Mouse (Mus musculus): Measurements from ENCODE around the gene Prtg.

The Prtg gene

GRCm38 (mm10) chr9:72806731-72807419, at the start of gene Prtg:
TSS of gene Prtg (plus strand) at chr9:72806874.
- DNase-seq, result no peak

- no peak for DNase-seq
These were observed 49.5 kb upstream of the Prtg start for GRCm38 (mm10) chr9:72757143-72757542.

- no peak for DNase-seq
These were observed 48.0 kb upstream of the Prtg start for GRCm38 (mm10) chr9:72758705-72759131.

- peak; percentile 8 for DNase-seq
These were observed 43.5 kb upstream of the Prtg start for GRCm38 (mm10) chr9:72763050-72763718.

- peak; percentile 65 for DNase-seq
These were observed 39.8 kb upstream of the Prtg start for GRCm38 (mm10) chr9:72766789-72767349.

GRCm38 (mm10) chr9:72775022-72775421, 31.7 kb upstream of the Prtg start:
- DNase-seq, result no peak

GRCm38 (mm10) chr9:72779004-72779403, 27.7 kb upstream of the Prtg start:
- no peak for DNase-seq

GRCm38 (mm10) chr9:72779733-72780132, 26.9 kb upstream of the Prtg start:
- DNase-seq, result no peak

GRCm38 (mm10) chr9:72780694-72781093, 26.0 kb upstream of the Prtg start:
- no peak for DNase-seq

- DNase-seq, result no peak
These were observed 25.2 kb upstream of the Prtg start for GRCm38 (mm10) chr9:72781466-72781865.

GRCm38 (mm10) chr9:72782121-72782520, 24.6 kb upstream of the Prtg start:
- DNase-seq, result no peak

- no peak for DNase-seq
These were observed 18.9 kb upstream of the Prtg start for GRCm38 (mm10) chr9:72787732-72788131.

- no peak for DNase-seq
These were observed 16.0 kb upstream of the Prtg start for GRCm38 (mm10) chr9:72790530-72791212.

GRCm38 (mm10) chr9:72791213-72791582, 15.5 kb upstream of the Prtg start:
- DNase-seq, result peak; percentile 10

- DNase-seq, result peak; percentile 14
These were observed 15.0 kb upstream of the Prtg start for GRCm38 (mm10) chr9:72791681-72792080.

GRCm38 (mm10) chr9:72795243-72795642, 11.4 kb upstream of the Prtg start:
- DNase-seq, result no peak

GRCm38 (mm10) chr9:72797136-72797621, 9.5 kb upstream of the Prtg start:
- DNase-seq, result no peak

- DNase-seq, result no peak
These were observed 3.4 kb upstream of the Prtg start for GRCm38 (mm10) chr9:72803280-72803679.

GRCm38 (mm10) chr9:72806146-72806545, 528 bp upstream of the Prtg start:
- no peak for DNase-seq

- DNase-seq, result no peak
These were observed 839 bp downstream of the Prtg start for GRCm38 (mm10) chr9:72807420-72808005.

- no peak for DNase-seq
These were observed 1.5 kb downstream of the Prtg start for GRCm38 (mm10) chr9:72808176-72808575.

GRCm38 (mm10) chr9:72808586-72808985, 1.9 kb downstream of the Prtg start:
- DNase-seq, result no peak

GRCm38 (mm10) chr9:72809077-72809476, 2.4 kb downstream of the Prtg start:
- no peak for DNase-seq

Measured in kidney, adult 11 months (tissue).